Mouse (Mus musculus): ENCODE results near the gene Gm20518. TPM values are rescaled to one million over a fixed set of nuclear protein-coding genes. Genes with fewer than 3 reads are reported as not detected.

Gm20518 gene
- polyA plus RNA-seq, 1 experiment from 2014 or later, result 1.1 TPM

- peak overlapping the region; percentile 64 for H3K4me2 ChIP-seq
- WGBS, result 11% methylated on average over 83 of the region's 83 CpGs
- peaks cover 88% of the 10 kb centered on the region for H3K27me3 ChIP-seq
- H3K4me1 ChIP-seq, result peaks cover 94% of the 10 kb centered on the region
- H3K9me3 ChIP-seq (replicated peaks), result no peaks in the 10 kb centered on the region
- H3K9ac ChIP-seq, result peak overlapping the region; percentile 25
- ATAC-seq (replicated peaks; ENCODE audit: low FRiP score), result no peak
- no peak overlapping the region for H3K27ac ChIP-seq
- H3K4me3 ChIP-seq (replicated peaks), result peak overlapping the region; percentile 36
- peaks cover 5% of the 10 kb centered on the region; the same call in 1 of the 2 replicates for H3K36me3 ChIP-seq
Observed at GRCm38 (mm10) chr16:17802839-17803674, 88.4 kb downstream of the Gm20518 start.

- peaks cover 94% of the 10 kb centered on the region for H3K4me1 ChIP-seq
- peak overlapping the region; percentile 64 for H3K4me2 ChIP-seq
- H3K9me3 ChIP-seq (replicated peaks), result no peaks in the 10 kb centered on the region
- H3K9ac ChIP-seq, result no peak overlapping the region
- peaks cover 5% of the 10 kb centered on the region; the same call in 1 of the 2 replicates for H3K36me3 ChIP-seq
- 24% methylated on average over 18 of the region's 18 CpGs for WGBS
- ATAC-seq (replicated peaks; ENCODE audit: low FRiP score), result no peak
- no peak overlapping the region for H3K27ac ChIP-seq
- H3K4me3 ChIP-seq (replicated peaks), result peak overlapping the region; percentile 36
- peaks cover 91% of the 10 kb centered on the region for H3K27me3 ChIP-seq
Observed at GRCm38 (mm10) chr16:17802456-17802838, 89.0 kb downstream of the Gm20518 start.

- H3K9me3 ChIP-seq (replicated peaks), result no peaks in the 10 kb centered on the region
- H3K36me3 ChIP-seq, result peaks cover 5% of the 10 kb centered on the region; the same call in 1 of the 2 replicates
- H3K9ac ChIP-seq, result no peak overlapping the region
- peak overlapping the region; percentile 64; the same call in 1 of the 2 replicates for H3K4me2 ChIP-seq
- H3K27me3 ChIP-seq, result peaks cover 95% of the 10 kb centered on the region
- peak overlapping the region; percentile 36 for H3K4me3 ChIP-seq (replicated peaks)
- 23% methylated on average over 7 of the region's 7 CpGs for WGBS
- no peak for ATAC-seq (replicated peaks; ENCODE audit: low FRiP score)
- peaks cover 94% of the 10 kb centered on the region for H3K4me1 ChIP-seq
- no peak overlapping the region for H3K27ac ChIP-seq
Observed at GRCm38 (mm10) chr16:17801777-17802455, 89.6 kb downstream of the Gm20518 start.

DNA sequence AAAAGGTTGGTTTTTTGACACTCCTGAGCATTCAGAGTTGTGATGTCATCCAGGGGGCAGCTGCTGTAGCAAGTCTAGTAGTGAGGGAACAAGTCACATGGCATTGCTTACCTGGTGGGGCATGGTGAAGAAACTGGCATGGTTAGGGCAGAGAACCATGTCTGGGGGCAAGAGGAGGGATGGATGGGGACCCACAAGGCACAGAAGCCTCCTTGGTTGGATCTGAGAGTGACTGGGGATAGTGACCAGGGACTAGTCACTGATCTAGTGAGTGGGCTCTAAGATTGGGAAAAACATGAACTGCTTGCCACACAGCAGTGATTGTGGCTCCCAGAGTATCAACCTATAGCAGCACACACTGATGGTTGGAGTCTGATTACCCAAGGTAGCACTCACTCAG, 91.9 kb downstream of the Gm20518 start:
- Histone ChIP-seq H3K36me3 (peaks cover 5% of the 10 kb centered on the region; the same call in 1 of the 2 replicates), H3K4me2 (peak overlapping the region; percentile 87), H3K4me1 (peaks cover 85% of the 10 kb centered on the region), H3K27ac (no peak overlapping the region), H3K9me3 (replicated peaks) (no peaks in the 10 kb centered on the region), H3K4me3 (replicated peaks) (peak overlapping the region; percentile 58), H3K27me3 (peaks cover 86% of the 10 kb centered on the region), H3K9ac (0 out of 2 replicates have a peak overlapping the region, but pooled peaks have one; percentile 65)
- no peak for ATAC-seq (replicated peaks; ENCODE audit: low FRiP score)

- peak overlapping the region; percentile 65 for H3K9ac ChIP-seq
- peak overlapping the region; percentile 87 for H3K4me2 ChIP-seq
- no peaks in the 10 kb centered on the region for H3K9me3 ChIP-seq (replicated peaks)
- H3K4me3 ChIP-seq (replicated peaks), result peak overlapping the region; percentile 58
- H3K4me1 ChIP-seq, result peaks cover 74% of the 10 kb centered on the region
- H3K27me3 ChIP-seq, result peaks cover 75% of the 10 kb centered on the region
- H3K27ac ChIP-seq, result peak overlapping the region; percentile 90
- peaks cover 11% of the 10 kb centered on the region for H3K36me3 ChIP-seq
- ATAC-seq (replicated peaks; ENCODE audit: low FRiP score), result peak; percentile 61
- 3% methylated on average over 35 of the region's 45 CpGs for WGBS
Observed at GRCm38 (mm10) chr16:17798321-17799180, 92.9 kb downstream of the Gm20518 start.

DNA sequence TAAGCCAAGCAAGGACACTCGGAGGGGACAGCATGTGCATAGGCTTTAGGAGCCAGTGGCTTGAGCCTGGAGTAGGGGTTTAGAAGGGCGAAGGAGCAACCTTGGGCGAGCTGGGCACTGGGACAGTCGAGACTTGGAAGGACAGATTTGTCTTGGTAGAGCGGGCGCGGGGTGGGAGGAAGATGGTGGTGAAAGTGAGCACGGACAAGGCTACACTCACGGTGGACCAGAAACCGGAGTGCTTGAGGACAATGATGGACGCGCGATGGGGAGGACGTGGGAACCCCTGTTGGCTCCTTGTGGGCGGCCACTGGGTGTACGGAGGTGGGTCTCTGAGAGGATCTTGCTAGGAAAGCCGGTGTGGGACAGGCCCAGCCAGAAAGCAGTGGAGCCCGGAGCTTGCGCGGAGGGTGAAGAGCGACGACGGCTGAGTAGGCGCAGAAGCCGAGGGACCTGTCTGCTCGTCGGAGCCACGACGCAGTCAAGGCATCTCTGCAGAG, 93.6 kb downstream of the Gm20518 start:
- peak overlapping the region; percentile 90 for H3K27ac ChIP-seq
- peaks cover 67% of the 10 kb centered on the region for H3K4me1 ChIP-seq
- WGBS, result 4% methylated on average over 29 of the region's 29 CpGs
- H3K9ac ChIP-seq, result peak overlapping the region; percentile 65
- H3K36me3 ChIP-seq, result peaks cover 15% of the 10 kb centered on the region
- ATAC-seq (replicated peaks; ENCODE audit: low FRiP score), result peak; percentile 42
- peak overlapping the region; percentile 58 for H3K4me3 ChIP-seq (replicated peaks)
- H3K4me2 ChIP-seq, result peak overlapping the region; percentile 87
- H3K9me3 ChIP-seq (replicated peaks), result no peaks in the 10 kb centered on the region
- H3K27me3 ChIP-seq, result peaks cover 69% of the 10 kb centered on the region

DNA sequence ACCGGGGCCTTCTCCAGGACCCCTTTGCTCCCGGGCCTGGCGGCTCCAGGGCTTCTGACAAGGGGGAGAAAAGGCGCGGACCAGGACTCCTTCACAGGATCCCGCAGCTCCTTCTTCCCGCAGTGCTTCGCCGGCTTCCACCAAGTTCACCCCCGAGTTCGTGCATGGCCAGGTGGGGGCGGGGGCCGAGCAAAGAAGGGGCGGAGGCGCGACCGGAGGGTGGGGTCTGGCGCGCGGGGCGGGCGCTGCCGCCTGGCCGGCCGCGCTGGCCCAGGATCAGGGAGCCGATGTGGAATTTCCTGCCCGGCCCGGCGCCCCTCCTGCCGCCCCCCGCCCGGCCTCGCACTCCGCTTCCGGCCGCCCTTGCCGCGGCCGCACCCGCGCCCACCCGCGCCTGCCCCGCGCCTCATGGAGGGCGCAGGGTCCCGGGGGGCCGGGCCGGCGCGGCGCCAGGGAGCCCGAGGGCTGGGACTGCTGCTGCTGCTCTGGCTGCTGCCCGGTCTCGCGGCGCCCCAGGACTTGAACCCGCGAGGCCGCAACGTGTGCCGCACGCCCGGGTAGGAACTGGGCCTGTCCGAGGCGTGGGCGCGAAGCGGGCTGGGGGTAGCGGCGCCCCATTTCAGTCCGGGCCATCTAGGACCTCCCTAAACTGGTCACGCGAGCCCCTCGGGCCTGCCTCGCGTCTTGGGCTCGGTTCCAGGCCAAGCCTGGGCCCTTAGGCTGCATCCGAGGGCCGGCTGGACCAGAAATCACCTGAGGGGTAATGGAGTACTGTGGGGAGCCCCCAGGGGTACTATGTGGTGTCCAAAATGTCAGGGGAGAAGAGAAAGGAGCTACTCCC, 94.3 kb downstream of the Gm20518 start, which contains the start of gene Scarf2:
Gene Scarf2 (plus strand): TSS at position 312 of the 841 bp plus-strand sequence.
- Histone ChIP-seq H3K4me2 (peak within 1 kb of the TSS; percentile 87), H3K36me3 (peaks cover 22% of the 10 kb centered on the region), H3K9ac (peak within 1 kb of the TSS; percentile 65), H3K9me3 (replicated peaks) (no peaks in the 10 kb centered on the region), H3K27me3 (peaks cover 62% of the 10 kb centered on the region), H3K4me3 (replicated peaks) (peak within 1 kb of the TSS; percentile 58), H3K4me1 (peaks cover 61% of the 10 kb centered on the region), H3K27ac (peak within 1 kb of the TSS; percentile 90)
- 2% methylated on average over 70 of the region's 81 CpGs for WGBS
- peak; percentile 61 for ATAC-seq (replicated peaks; ENCODE audit: low FRiP score)

DNA sequence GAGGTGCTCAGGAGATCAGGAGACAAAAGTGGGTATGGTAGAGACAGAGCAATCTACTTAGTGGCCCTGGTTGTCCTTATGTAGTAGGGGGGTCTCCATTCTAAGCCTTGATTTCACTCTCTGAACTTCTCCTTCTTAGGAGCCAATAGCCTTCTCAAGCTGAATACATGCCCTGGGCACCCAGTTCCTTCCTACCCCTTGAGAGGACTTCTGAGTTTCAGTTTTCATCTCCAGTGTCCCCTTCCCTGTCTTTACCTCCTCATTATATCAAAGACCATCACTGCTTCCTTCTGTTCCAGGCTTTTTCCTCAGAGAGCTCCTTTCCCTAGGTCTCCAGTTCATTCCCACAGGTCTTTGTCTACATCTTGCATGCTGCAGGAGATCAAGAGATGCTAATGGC, 95.0 kb downstream of the Gm20518 start:
- peaks cover 54% of the 10 kb centered on the region for H3K4me1 ChIP-seq
- no peak for ATAC-seq (replicated peaks; ENCODE audit: low FRiP score)

DNA sequence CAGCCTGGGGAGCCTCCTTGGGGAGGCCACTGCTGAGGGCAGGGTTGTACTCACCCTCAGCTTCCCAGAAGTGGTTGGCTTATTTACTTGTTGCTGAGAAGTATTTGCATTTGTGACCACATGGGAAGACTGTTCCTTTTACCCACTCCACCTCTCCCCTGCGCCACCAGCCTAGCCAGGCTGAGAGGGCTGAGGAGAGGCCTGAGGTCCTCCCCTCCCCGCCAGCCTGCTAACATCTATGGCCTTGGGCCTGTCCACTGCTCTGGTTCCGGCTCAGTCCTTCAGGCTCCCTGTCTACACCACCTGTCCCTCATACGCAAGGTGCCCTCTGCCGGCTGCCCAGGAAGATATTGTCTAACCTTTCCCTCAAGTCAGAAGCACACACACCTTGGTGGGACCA, 95.8 kb downstream of the Gm20518 start:
- no peak for ATAC-seq (replicated peaks; ENCODE audit: low FRiP score)
- Histone ChIP-seq H3K4me2 (no peak overlapping the region), H3K27me3 (peaks cover 46% of the 10 kb centered on the region), H3K36me3 (peaks cover 37% of the 10 kb centered on the region), H3K27ac (no peak overlapping the region), H3K9ac (no peak overlapping the region), H3K4me3 (replicated peaks) (no peak overlapping the region), H3K4me1 (peaks cover 45% of the 10 kb centered on the region), H3K9me3 (replicated peaks) (no peaks in the 10 kb centered on the region)
- 77% methylated on average over 5 of the region's 5 CpGs for WGBS

More for the DNA sequence above, 95.0 kb downstream of the Gm20518 start:
- Histone ChIP-seq H3K9me3 (replicated peaks) (no peaks in the 10 kb centered on the region), H3K4me2 (peak overlapping the region; percentile 87), H3K9ac (peak overlapping the region; percentile 65; the same call in 1 of the 2 replicates), H3K36me3 (peaks cover 29% of the 10 kb centered on the region), H3K27ac (peak overlapping the region; percentile 90), H3K4me3 (replicated peaks) (peak overlapping the region; percentile 58), H3K27me3 (peaks cover 55% of the 10 kb centered on the region)

DNA sequence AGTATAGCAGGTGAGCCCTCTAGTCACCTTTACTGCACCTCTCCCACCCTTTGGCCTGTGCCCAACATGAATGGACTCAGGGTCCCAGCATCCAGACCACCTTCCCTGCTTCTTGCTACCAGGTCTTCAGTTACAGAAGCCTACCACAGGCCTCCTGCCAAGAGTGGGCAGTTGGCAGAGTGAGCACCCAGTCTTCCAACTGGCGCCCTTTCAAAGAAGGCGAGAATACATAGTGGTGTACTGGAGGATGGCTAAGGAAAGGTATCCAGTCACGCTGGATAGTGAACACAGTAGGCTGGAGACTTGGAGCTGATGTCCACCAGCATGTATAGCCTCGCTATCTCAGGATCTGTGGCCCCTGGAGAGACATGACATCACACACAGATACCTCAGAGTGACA, 97.4 kb downstream of the Gm20518 start:
- no peak overlapping the region for H3K9ac ChIP-seq
- peaks cover 32% of the 10 kb centered on the region for H3K27me3 ChIP-seq
- H3K4me3 ChIP-seq (replicated peaks), result no peak overlapping the region
- 91% methylated on average over 4 of the region's 4 CpGs for WGBS
- H3K4me1 ChIP-seq, result peaks cover 31% of the 10 kb centered on the region
- H3K27ac ChIP-seq, result no peak overlapping the region
- ATAC-seq (replicated peaks; ENCODE audit: low FRiP score), result no peak
- no peaks in the 10 kb centered on the region for H3K9me3 ChIP-seq (replicated peaks)
- H3K36me3 ChIP-seq, result peaks cover 52% of the 10 kb centered on the region
- H3K4me2 ChIP-seq, result no peak overlapping the region

DNA sequence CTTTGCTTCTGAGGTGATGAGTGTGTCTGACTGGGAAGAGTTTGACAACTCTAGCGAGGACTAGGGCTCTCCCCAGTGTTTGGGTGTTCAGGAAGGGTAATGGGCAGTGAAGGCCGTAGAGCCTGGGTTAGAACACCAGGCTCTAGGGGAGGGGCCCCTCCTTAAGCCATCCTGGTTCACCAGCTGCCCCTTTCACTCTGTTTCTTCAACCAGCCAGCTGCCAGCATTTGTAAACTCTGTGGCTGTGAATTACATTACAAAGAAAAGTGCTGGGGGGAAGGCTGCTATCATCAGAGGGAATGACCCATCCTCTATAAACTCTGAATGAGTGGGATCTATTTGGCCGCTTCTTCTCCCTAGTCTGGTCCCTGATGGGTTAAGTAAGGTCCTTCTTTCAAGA, 98.7 kb downstream of the Gm20518 start:
- Histone ChIP-seq H3K27ac (no peak overlapping the region), H3K4me3 (replicated peaks) (no peak overlapping the region), H3K36me3 (peaks cover 63% of the 10 kb centered on the region), H3K9ac (no peak overlapping the region), H3K4me1 (peaks cover 18% of the 10 kb centered on the region), H3K9me3 (replicated peaks) (no peaks in the 10 kb centered on the region), H3K27me3 (peaks cover 20% of the 10 kb centered on the region), H3K4me2 (no peak overlapping the region)
- no peak for ATAC-seq (replicated peaks; ENCODE audit: low FRiP score)
- 61% methylated on average over 3 of the region's 3 CpGs for WGBS

All from kidney, embryonic 15.5 days (tissue).